Mouse (Mus musculus): ENCODE results near the gene Psg16.
"Not testable (repeated sequence)": the region's sequence is repeated elsewhere in the genome, so short reads cannot be mapped to it uniquely, and the experiment has no call there.

Gene Psg16

DNA sequence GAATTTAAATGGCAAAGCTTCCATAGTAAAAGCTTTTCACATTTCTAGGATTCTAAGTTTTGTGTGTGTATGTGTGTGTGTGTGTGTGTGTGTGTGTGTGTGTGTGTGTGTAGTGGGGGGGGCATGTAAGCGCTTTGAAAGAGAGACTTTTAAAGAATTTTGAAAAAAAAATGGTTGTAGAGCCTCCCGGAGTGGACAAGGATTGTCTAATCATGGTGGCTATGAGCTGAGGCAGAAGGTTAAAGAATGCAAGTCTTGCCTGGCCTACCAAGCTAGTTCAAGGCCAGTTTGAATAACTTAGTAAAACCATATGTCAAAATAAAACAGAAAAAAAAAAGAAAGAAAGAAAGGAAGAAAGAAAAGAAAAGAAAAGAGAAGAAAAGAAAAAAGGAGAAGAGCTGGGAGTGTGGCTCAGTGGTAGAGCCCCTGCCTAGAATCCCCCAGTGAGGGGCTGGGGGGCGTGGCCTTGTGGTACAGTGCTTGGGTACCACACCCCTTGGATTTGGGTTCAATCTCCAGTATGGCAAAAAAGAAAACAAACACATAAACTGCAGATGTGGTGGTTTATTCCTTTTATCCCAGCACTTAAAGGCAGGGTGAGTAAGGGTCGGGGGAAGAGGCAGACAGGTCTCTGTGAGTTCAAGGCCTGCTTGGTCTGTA, 18.4 kb upstream of the Psg16 start:
- DNase-seq (ENCODE audit: low spot score in 2 of 2): no peak

- peak; percentile 91 to 92 for DNase-seq (ENCODE audit: low spot score in 2 of 2)
These were observed 17.7 kb upstream of the Psg16 start for GRCm38 (mm10) chr7:17056081-17056581.

DNA sequence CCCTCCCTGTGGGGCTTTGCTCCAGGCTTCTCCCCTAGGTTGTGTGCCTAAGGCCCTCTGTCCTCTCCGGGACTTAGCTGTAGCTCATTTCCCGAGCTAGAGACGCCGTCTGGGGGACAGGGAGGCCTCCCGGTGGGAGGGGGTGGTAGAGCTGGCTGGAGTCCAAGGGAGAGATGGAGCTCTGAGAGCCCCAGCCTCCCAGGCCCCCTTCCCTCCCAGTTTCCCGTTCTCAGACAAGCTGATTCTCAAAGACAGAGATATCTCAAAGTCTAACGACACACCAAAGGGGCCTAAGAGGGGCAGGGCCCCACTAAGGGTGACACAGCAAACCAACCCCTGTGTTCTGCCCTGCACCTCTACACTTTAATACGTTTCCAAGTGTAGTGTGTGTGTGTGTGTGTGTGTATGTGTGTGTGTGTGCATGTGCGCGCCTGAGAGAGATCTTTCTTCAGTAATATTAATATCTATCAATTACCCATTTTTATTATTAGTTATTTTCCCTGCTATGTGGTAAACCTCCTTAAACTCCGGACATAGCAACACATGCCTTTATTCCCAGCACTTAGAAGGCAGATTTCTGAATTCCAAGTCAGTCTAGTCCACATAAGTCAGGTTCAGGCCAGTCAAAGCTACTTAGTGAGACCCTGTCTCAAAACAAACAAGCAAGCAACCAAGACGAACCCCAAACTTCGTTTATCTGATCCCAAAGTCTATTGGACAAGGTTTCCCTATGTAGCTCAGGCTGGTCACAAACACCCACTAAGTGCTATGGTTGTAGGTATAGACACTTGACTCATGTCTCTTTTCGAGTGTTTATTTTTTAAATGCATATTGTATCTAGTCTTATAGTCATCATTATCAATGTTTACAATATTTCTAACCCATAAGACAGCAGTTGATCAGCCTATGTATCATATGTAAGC, 17.0 kb upstream of the Psg16 start:
- no peak for DNase-seq (ENCODE audit: low spot score in 2 of 2)

GRCm38 (mm10) chr7:17058071-17058689, 15.7 kb upstream of the Psg16 start:
- DNase-seq (ENCODE audit: low spot score in 2 of 2): peak; percentile 74 to 78

DNA sequence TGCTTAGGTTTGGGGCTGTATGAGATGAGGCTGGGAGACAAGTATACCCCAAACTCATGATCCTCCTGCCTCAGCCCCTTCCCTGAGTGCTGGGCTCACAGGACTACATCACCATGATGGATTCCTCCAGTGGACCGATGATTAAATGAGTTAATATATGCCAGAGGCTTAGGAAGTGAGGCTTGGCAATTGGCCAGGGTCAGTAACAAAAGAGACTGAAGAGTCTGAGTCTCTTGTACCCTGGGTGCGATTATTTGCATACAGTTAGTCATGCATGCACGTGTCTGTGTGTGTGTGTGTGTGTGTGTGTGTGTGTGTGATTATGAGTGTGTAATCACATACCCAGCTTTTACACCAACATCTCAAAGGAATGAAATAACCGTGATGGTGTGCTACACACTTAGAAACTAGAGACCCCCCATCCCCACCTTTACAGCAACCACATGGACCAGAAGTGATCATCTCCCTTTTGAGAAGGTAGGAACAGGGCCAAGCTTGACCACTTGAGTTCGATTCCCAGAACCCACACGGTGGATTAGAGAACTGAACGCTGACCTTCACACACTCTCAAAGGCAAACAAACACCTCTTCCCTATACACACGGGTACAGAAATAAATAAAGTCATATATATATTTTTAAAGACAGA, 14.9 kb upstream of the Psg16 start:
- DNase-seq (ENCODE audit: low spot score in 2 of 2): no peak

- no peak for DNase-seq (ENCODE audit: low spot score in 2 of 2)
These were observed 14.4 kb upstream of the Psg16 start for GRCm38 (mm10) chr7:17059463-17059844.

GRCm38 (mm10) chr7:17060031-17060781, 13.6 kb upstream of the Psg16 start:
- DNase-seq (ENCODE audit: low spot score in 2 of 2): peak; percentile 82 to 83

DNA sequence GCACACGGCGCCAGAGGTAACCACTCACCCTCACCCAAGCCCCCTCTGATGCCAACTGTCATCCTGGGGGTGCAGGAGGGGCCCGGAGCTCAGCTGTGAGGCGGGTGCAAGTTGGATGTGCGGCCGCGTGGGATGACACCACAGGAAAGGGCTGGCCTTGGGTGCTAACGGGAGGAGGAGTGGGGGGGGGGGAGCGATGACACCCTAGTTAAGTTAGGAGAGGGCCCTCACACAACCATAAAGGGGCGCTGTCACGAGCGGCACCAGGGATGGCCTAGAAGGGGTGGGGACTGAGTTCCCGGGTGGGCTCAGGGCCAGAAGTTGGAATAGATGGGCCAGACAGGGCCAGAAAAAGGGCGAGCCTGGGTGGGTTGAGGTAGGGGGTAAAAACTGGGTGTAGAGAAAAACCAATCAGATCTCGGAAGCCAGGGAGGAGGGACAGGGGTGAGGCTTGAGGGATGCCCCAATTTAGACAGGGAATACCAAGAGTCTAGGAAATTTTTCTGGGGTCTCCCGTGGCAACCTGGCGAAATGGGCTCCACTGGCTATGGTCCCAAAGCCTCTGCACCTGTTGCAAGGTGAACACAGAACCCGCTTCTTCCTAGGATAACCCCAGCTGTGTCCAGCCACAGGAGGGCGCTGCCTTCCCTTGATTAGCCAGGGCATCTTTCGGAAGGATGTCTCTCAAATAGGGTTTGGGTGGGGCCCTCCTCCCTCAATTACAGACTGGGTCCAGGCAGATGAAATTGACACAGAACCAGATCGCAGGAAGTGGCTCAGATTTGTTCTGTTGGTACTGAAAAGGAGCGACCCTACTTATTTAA, 12.8 kb upstream of the Psg16 start:
- no peak for DNase-seq (ENCODE audit: low spot score in 2 of 2)

- peak in 1 of 2 experiments; percentile 63 for DNase-seq (ENCODE audit: low spot score in 2 of 2)
These were observed 11.5 kb upstream of the Psg16 start, which contains the start of gene Hif3a for GRCm38 (mm10) chr7:17062389-17062788. TSS of gene Hif3a (minus strand) at chr7:17062427.

GRCm38 (mm10) chr7:17062845-17063244, 11.0 kb upstream of the Psg16 start:
- DNase-seq (ENCODE audit: low spot score in 2 of 2): no peak

- DNase-seq (ENCODE audit: low spot score in 2 of 2): no peak
These were observed 8.2 kb upstream of the Psg16 start for GRCm38 (mm10) chr7:17065620-17066019.

- peak; percentile 75 to 84 for DNase-seq (ENCODE audit: low spot score in 2 of 2)
These were observed 7.4 kb upstream of the Psg16 start for GRCm38 (mm10) chr7:17066412-17066811.

DNA sequence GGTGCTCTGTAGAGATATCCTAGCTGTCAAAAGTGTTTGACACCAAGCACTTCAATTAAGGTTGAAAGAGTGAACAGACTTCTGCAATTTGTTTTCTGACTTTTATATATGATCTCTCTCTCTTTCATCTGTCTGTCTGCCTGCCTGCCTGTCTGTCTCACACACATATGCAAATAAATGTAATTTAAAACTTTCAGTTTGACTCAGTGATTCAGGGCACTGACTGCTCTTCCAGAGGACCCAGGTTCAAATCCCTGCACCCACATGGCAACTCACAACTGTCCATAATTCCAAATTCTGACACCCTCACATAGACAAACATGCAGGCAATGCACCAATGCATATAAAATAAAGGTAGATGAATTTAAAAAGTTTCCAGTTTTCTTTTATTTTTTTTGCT, 6.8 kb upstream of the Psg16 start:
- DNase-seq (ENCODE audit: low spot score in 2 of 2): no peak

DNA sequence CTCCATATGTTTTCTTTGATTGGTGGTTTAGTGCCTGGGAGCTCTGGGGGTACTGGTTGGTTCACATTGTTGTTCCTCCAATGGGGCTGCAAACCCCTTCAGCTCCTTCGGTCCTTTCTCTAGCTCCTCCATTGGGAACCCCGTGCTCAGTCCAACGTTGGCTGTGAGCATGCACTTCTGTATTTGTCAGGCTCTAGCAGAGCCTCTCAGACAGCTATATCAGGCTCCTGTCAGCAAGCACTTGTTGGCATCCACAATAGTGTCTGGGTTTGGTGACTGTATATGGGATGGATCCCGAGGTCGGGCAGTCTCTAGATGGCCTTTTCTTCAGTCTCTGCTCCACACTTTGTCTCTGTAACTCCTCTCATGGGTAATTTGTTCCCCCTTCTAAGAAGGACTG, 6.2 kb upstream of the Psg16 start:
- not testable (repeated sequence) for DNase-seq (ENCODE audit: low spot score in 2 of 2)

GRCm38 (mm10) chr7:17073513-17073903, 332 bp upstream of the Psg16 start:
- no peak for DNase-seq (ENCODE audit: low spot score in 2 of 2)

- DNase-seq (ENCODE audit: low spot score in 2 of 2): no peak
These were observed 2.7 kb downstream of the Psg16 start for GRCm38 (mm10) chr7:17076542-17076941.

- DNase-seq (ENCODE audit: low spot score in 2 of 2): no peak
These were observed 4.3 kb downstream of the Psg16 start for GRCm38 (mm10) chr7:17078076-17078654.

GRCm38 (mm10) chr7:17082766-17083165, 8.9 kb downstream of the Psg16 start:
- DNase-seq (ENCODE audit: low spot score in 2 of 2): no peak

GRCm38 (mm10) chr7:17087731-17088130, 13.9 kb downstream of the Psg16 start:
- DNase-seq (ENCODE audit: low spot score in 2 of 2): no peak
